Mouse (Mus musculus): Measurements from ENCODE around the gene Kdm2a. TPM values are rescaled to one million over a fixed set of nuclear protein-coding genes. Genes with fewer than 3 reads are reported as not detected.
"Not testable (repeated sequence)": the region's sequence is repeated elsewhere in the genome, so short reads cannot be mapped to it uniquely, and the experiment has no call there.

The Kdm2a gene
- polyA plus RNA-seq, 1 experiment from 2014 or later, result 57.2 TPM

- peaks cover 33% of the 10 kb centered on the region for H3K4me1 ChIP-seq
- peaks cover 5% of the 10 kb centered on the region for H3K36me3 ChIP-seq (replicated peaks)
- H3K27ac ChIP-seq, result peak overlapping the region; percentile 99
- DNase-seq (ENCODE audit: extremely low spot score, low spot score), result no peak
- H3K27me3 ChIP-seq (ENCODE audit: poor library complexity, severe bottlenecking), result peaks cover 15% of the 10 kb centered on the region; the same call in 1 of the 2 replicates
- 22% methylated on average over 8 of the region's 8 CpGs for WGBS
- peaks cover 4% of the 10 kb centered on the region; the same call in 1 of the 2 replicates for H3K9me3 ChIP-seq
- H3K4me3 ChIP-seq, result peak overlapping the region; percentile 98
These were observed 504 bp upstream of the Kdm2a start for GRCm38 (mm10) chr19:4398630-4398948.

- DNase-seq (ENCODE audit: extremely low spot score, low spot score), result peak; percentile 100
- H3K27ac ChIP-seq, result peak overlapping the region; percentile 99
- peaks cover 42% of the 10 kb centered on the region for H3K4me1 ChIP-seq
- peaks cover 15% of the 10 kb centered on the region; the same call in 1 of the 2 replicates for H3K27me3 ChIP-seq (ENCODE audit: poor library complexity, severe bottlenecking)
- no peaks in the 10 kb centered on the region for H3K9me3 ChIP-seq
- peak overlapping the region; percentile 98 for H3K4me3 ChIP-seq
- WGBS, result under 1% methylated on average over 83 of the region's 90 CpGs
- H3K36me3 ChIP-seq (replicated peaks), result peaks cover 17% of the 10 kb centered on the region
These were observed 887 bp downstream of the Kdm2a start for GRCm38 (mm10) chr19:4396998-4397797.

- Histone ChIP-seq H3K4me1 (peaks cover 42% of the 10 kb centered on the region), H3K27ac (peak overlapping the region; percentile 99), H3K9me3 (no peaks in the 10 kb centered on the region), H3K36me3 (replicated peaks) (peaks cover 24% of the 10 kb centered on the region), H3K27me3 (ENCODE audit: poor library complexity, severe bottlenecking) (peaks cover 15% of the 10 kb centered on the region; the same call in 1 of the 2 replicates), H3K4me3 (peak overlapping the region; percentile 98)
- under 1% methylated on average over 80 of the region's 80 CpGs for WGBS
- peak; percentile 21 for DNase-seq (ENCODE audit: extremely low spot score, low spot score)
These were observed 1.7 kb downstream of the Kdm2a start for GRCm38 (mm10) chr19:4396081-4396997.

- Histone ChIP-seq H3K36me3 (replicated peaks) (peaks cover 88% of the 10 kb centered on the region), H3K4me1 (no peaks in the 10 kb centered on the region), H3K4me3 (no peak overlapping the region), H3K27me3 (ENCODE audit: poor library complexity, severe bottlenecking) (no peaks in the 10 kb centered on the region), H3K9me3 (no peaks in the 10 kb centered on the region), H3K27ac (no peak overlapping the region)
- DNase-seq (ENCODE audit: extremely low spot score, low spot score), result no peak
These were observed 10.8 kb downstream of the Kdm2a start for GRCm38 (mm10) chr19:4387276-4387675.

- DNase-seq (ENCODE audit: extremely low spot score, low spot score), result no peak
- Histone ChIP-seq H3K27ac (no peak overlapping the region), H3K27me3 (ENCODE audit: poor library complexity, severe bottlenecking) (no peaks in the 10 kb centered on the region), H3K36me3 (replicated peaks) (peaks cover 85% of the 10 kb centered on the region), H3K9me3 (no peaks in the 10 kb centered on the region), H3K4me1 (no peaks in the 10 kb centered on the region), H3K4me3 (no peak overlapping the region)
- WGBS, result 90% methylated on average over 4 of the region's 4 CpGs
These were observed 13.1 kb downstream of the Kdm2a start for GRCm38 (mm10) chr19:4385026-4385425.

- Histone ChIP-seq H3K27me3 (ENCODE audit: poor library complexity, severe bottlenecking) (no peaks in the 10 kb centered on the region), H3K36me3 (replicated peaks) (peaks cover 87% of the 10 kb centered on the region), H3K4me3 (no peak overlapping the region), H3K4me1 (no peaks in the 10 kb centered on the region), H3K27ac (no peak overlapping the region), H3K9me3 (no peaks in the 10 kb centered on the region)
- 66% methylated on average over 1 of the region's 1 CpGs for WGBS
- no peak for DNase-seq (ENCODE audit: extremely low spot score, low spot score)
These were observed 13.8 kb downstream of the Kdm2a start for GRCm38 (mm10) chr19:4384322-4384721.

GRCm38 (mm10) chr19:4383306-4383705 lies 14.8 kb downstream of the Kdm2a start:
- H3K9me3 ChIP-seq, result no peaks in the 10 kb centered on the region
- H3K4me3 ChIP-seq, result no peak overlapping the region
- peaks cover 87% of the 10 kb centered on the region for H3K36me3 ChIP-seq (replicated peaks)
- H3K27me3 ChIP-seq (ENCODE audit: poor library complexity, severe bottlenecking), result no peaks in the 10 kb centered on the region
- DNase-seq (ENCODE audit: extremely low spot score, low spot score), result no peak
- H3K27ac ChIP-seq, result no peak overlapping the region
- H3K4me1 ChIP-seq, result no peaks in the 10 kb centered on the region

- H3K36me3 ChIP-seq (replicated peaks), result peaks cover 87% of the 10 kb centered on the region
- not testable (repeated sequence) for DNase-seq (ENCODE audit: extremely low spot score, low spot score); H3K27me3 ChIP-seq (ENCODE audit: poor library complexity, severe bottlenecking); H3K4me1 ChIP-seq; H3K9me3 ChIP-seq; H3K4me3 ChIP-seq; H3K27ac ChIP-seq
- WGBS, result 94% methylated on average over 1 of the region's 1 CpGs
These were observed 15.8 kb downstream of the Kdm2a start for GRCm38 (mm10) chr19:4382303-4382702.

GRCm38 (mm10) chr19:4370656-4371055 lies 27.4 kb downstream of the Kdm2a start:
- Histone ChIP-seq H3K27ac (no peak overlapping the region), H3K4me3 (no peak overlapping the region), H3K4me1 (no peaks in the 10 kb centered on the region), H3K27me3 (ENCODE audit: poor library complexity, severe bottlenecking) (no peaks in the 10 kb centered on the region), H3K36me3 (replicated peaks) (peaks cover 54% of the 10 kb centered on the region), H3K9me3 (no peaks in the 10 kb centered on the region)
- 98% methylated on average over 2 of the region's 2 CpGs for WGBS
- no peak for DNase-seq (ENCODE audit: extremely low spot score, low spot score)

GRCm38 (mm10) chr19:4370254-4370653 lies 27.8 kb downstream of the Kdm2a start:
- H3K36me3 ChIP-seq (replicated peaks), result peaks cover 54% of the 10 kb centered on the region
- no peaks in the 10 kb centered on the region for H3K9me3 ChIP-seq
- H3K27ac ChIP-seq, result no peak overlapping the region
- no peak overlapping the region for H3K4me3 ChIP-seq
- DNase-seq (ENCODE audit: extremely low spot score, low spot score), result no peak
- H3K4me1 ChIP-seq, result no peaks in the 10 kb centered on the region
- H3K27me3 ChIP-seq (ENCODE audit: poor library complexity, severe bottlenecking), result no peaks in the 10 kb centered on the region
- WGBS, result 84% methylated on average over 1 of the region's 1 CpGs

- Histone ChIP-seq H3K27me3 (ENCODE audit: poor library complexity, severe bottlenecking) (no peaks in the 10 kb centered on the region), H3K27ac (no peak overlapping the region), H3K9me3 (no peaks in the 10 kb centered on the region), H3K36me3 (replicated peaks) (peaks cover 95% of the 10 kb centered on the region), H3K4me1 (no peaks in the 10 kb centered on the region), H3K4me3 (no peak overlapping the region)
- DNase-seq (ENCODE audit: extremely low spot score, low spot score), result no peak
- WGBS, result 87% methylated on average over 2 of the region's 2 CpGs
These were observed 48.6 kb downstream of the Kdm2a start for GRCm38 (mm10) chr19:4349455-4349854.

GRCm38 (mm10) chr19:4346479-4346878 lies 51.6 kb downstream of the Kdm2a start:
- H3K4me1 ChIP-seq, result no peaks in the 10 kb centered on the region
- no peaks in the 10 kb centered on the region for H3K9me3 ChIP-seq
- H3K36me3 ChIP-seq (replicated peaks), result peaks cover 98% of the 10 kb centered on the region
- 93% methylated on average over 1 of the region's 1 CpGs for WGBS
- H3K27ac ChIP-seq, result no peak overlapping the region
- H3K27me3 ChIP-seq (ENCODE audit: poor library complexity, severe bottlenecking), result no peaks in the 10 kb centered on the region
- no peak for DNase-seq (ENCODE audit: extremely low spot score, low spot score)
- no peak overlapping the region for H3K4me3 ChIP-seq

GRCm38 (mm10) chr19:4338162-4338561 lies 59.9 kb downstream of the Kdm2a start:
- Histone ChIP-seq H3K27ac (no peak overlapping the region), H3K4me3 (no peak overlapping the region), H3K4me1 (peaks cover 20% of the 10 kb centered on the region), H3K9me3 (no peaks in the 10 kb centered on the region), H3K36me3 (replicated peaks) (peaks cover 73% of the 10 kb centered on the region), H3K27me3 (ENCODE audit: poor library complexity, severe bottlenecking) (no peaks in the 10 kb centered on the region)
- DNase-seq (ENCODE audit: extremely low spot score, low spot score), result peak; percentile 35
- WGBS, result 47% methylated on average over 2 of the region's 2 CpGs

Measured in forebrain, embryonic 10.5 days (tissue).